Mouse (Mus musculus) lung, postnatal 0 days (tissue): ENCODE data around the gene Arhgef25. TPM values are rescaled to one million over a fixed set of nuclear protein-coding genes. Genes with fewer than 3 reads are reported as not detected.

Experiments used
- ATAC-seq: fragments of 200-750 bp; cut with Nextera tagmentation; 2 replicates; pipeline ENCODE4 v1.8.0; 2017; ENCODE audit warnings: moderate library complexity
- DNase-seq: peaks from one replicate; pipeline ENCODE4 v3.0.0-alpha.2; 2016; ENCODE audit warnings: low spot score
- H3K27ac ChIP-seq: fragments of 300-500 bp; sonication (generic); 2 replicates; pipeline ENCODE4 v1.5.1; 2014; ENCODE audit warnings: antibody characterized with exemption, mild to moderate bottlenecking, low read length, mixed read lengths
- H3K27me3 ChIP-seq: fragments of 300-500 bp; sonication (generic); replicated peaks from 2 replicates; pipeline ENCODE4 v1.6.1; 2014; ENCODE audit warnings: low read length, mixed read lengths; ENCODE audit not compliant: insufficient read depth
- H3K36me3 ChIP-seq: fragments of 300-500 bp; sonication (generic); 2 replicates; pipeline ENCODE4 v1.6.1; 2014; ENCODE audit warnings: low read length, mixed read lengths; ENCODE audit not compliant: insufficient read depth
- H3K4me1 ChIP-seq: fragments of 300-500 bp; sonication (generic); 2 replicates; pipeline ENCODE4 v1.6.1; 2014; ENCODE audit warnings: antibody characterized with exemption, low read depth, low read length, mixed read lengths; ENCODE audit not compliant: insufficient read depth
- H3K4me2 ChIP-seq: fragments of 300-500 bp; sonication (generic); replicated peaks from 2 replicates; pipeline ENCODE4 v1.6.1; 2014; ENCODE audit warnings: low read depth, mild to moderate bottlenecking, low read length, moderate library complexity, mixed read lengths
- H3K4me3 ChIP-seq: fragments of 300-500 bp; sonication (generic); 2 replicates; pipeline ENCODE4 v1.5.1; 2014; ENCODE audit warnings: low read depth, low read length
- H3K9ac ChIP-seq: fragments of 300-500 bp; sonication (generic); replicated peaks from 2 replicates; pipeline ENCODE4 v1.6.1; 2014; ENCODE audit warnings: low read depth, mild to moderate bottlenecking
- H3K9me3 ChIP-seq: fragments of 300-500 bp; sonication (generic); 2 replicates; pipeline ENCODE4 v1.6.1; 2016; ENCODE audit warnings: low read length, mixed read lengths
- CTCF ChIP-seq: IDR thresholded peaks from 2 replicates; pipeline ENCODE4 v1.5.1; 2016; ENCODE audit warnings: antibody characterized with exemption, mild to moderate bottlenecking
- EP300 ChIP-seq: IDR thresholded peaks from 2 replicates; pipeline ENCODE4 v1.6.1; 2016; ENCODE audit warnings: antibody characterized with exemption, mild to moderate bottlenecking, control low read depth
- WGBS: fragments of 180-500 bp; shearing (Covaris S2); extraction: QIAGEN DNeasy Blood & Tissue Kit; methylation state at CpG from one replicate; pipeline ENCODE4 v1.1.7; 2014; 5-methylcytosine and 5-hydroxymethylcytosine counted together
- polyA plus RNA-seq: library from polyadenylated mRNA; unstranded; fragments of >200 nt; fragmentation: Nextera tagmentation; extraction: Ambion mirVana; gene quantifications from 2 replicates; pipeline ENCODE4 v1.2.1, GENCODE M21; 2015

The Arhgef25 gene
- polyA plus RNA-seq, 1 experiment from 2014 or later = 27.9 TPM

GRCm38 (mm10) chr10:127160728-127161127 is 29.2 kb downstream of the Arhgef25 start:
- 58% methylated on average over 3 of the region's 3 CpGs for WGBS

GRCm38 (mm10) chr10:127160081-127160480 is 29.8 kb downstream of the Arhgef25 start:
- Histone ChIP-seq H3K27ac (no peak overlapping the region), H3K36me3 (no peaks in the 10 kb centered on the region), H3K4me1 (no peaks in the 10 kb centered on the region), H3K27me3 (peaks cover under 1% of the 10 kb centered on the region; the same call in 1 of the 2 replicates), H3K9ac (no peak overlapping the region), H3K9me3 (no peaks in the 10 kb centered on the region), H3K4me2 (no peak overlapping the region), H3K4me3 (no peak overlapping the region)
- DNase-seq (no peak), ATAC-seq (no peak)
- 76% methylated on average over 9 of the region's 9 CpGs for WGBS
- TF ChIP-seq EP300 (no peak), CTCF (no peak)

More at GRCm38 (mm10) chr10:127160728-127161127, 29.2 kb downstream of the Arhgef25 start:
- Histone ChIP-seq H3K36me3 (no peaks in the 10 kb centered on the region), H3K27ac (no peak overlapping the region), H3K4me1 (peaks cover 4% of the 10 kb centered on the region; the same call in 1 of the 2 replicates), H3K9me3 (no peaks in the 10 kb centered on the region), H3K27me3 (peaks cover 7% of the 10 kb centered on the region; the same call in 1 of the 2 replicates), H3K9ac (no peak overlapping the region), H3K4me2 (no peak overlapping the region), H3K4me3 (no peak overlapping the region)
- TF ChIP-seq CTCF = no peak
- TF ChIP-seq EP300 = no peak
- no peak for DNase-seq
- ATAC-seq = no peak

GRCm38 (mm10) chr10:127158471-127158870 is 31.4 kb downstream of the Arhgef25 start:
- no peak for ATAC-seq
- Histone ChIP-seq H3K4me2 (no peak overlapping the region), H3K27me3 (no peaks in the 10 kb centered on the region), H3K4me1 (no peaks in the 10 kb centered on the region), H3K27ac (no peak overlapping the region), H3K9ac (no peak overlapping the region), H3K36me3 (no peaks in the 10 kb centered on the region), H3K4me3 (no peak overlapping the region), H3K9me3 (no peaks in the 10 kb centered on the region)
- DNase-seq = no peak
- TF ChIP-seq EP300 (no peak), CTCF (no peak)
- WGBS = 48% methylated on average over 3 of the region's 3 CpGs

GRCm38 (mm10) chr10:127156511-127156910 is 33.4 kb downstream of the Arhgef25 start:
- H3K27ac ChIP-seq = no peak overlapping the region

GRCm38 (mm10) chr10:127156089-127156488 is 33.8 kb downstream of the Arhgef25 start:
- no peak overlapping the region for H3K4me2 ChIP-seq

More at GRCm38 (mm10) chr10:127156511-127156910, 33.4 kb downstream of the Arhgef25 start:
- Histone ChIP-seq H3K4me1 (no peaks in the 10 kb centered on the region), H3K36me3 (no peaks in the 10 kb centered on the region), H3K27me3 (no peaks in the 10 kb centered on the region), H3K9ac (no peak overlapping the region), H3K4me3 (no peak overlapping the region), H3K4me2 (no peak overlapping the region), H3K9me3 (no peaks in the 10 kb centered on the region)
- no peak for ATAC-seq
- no peak for DNase-seq
- no peak for TF ChIP-seq CTCF
- no peak for TF ChIP-seq EP300
- 44% methylated on average over 1 of the region's 1 CpGs for WGBS

GRCm38 (mm10) chr10:127154652-127155051 is 35.2 kb downstream of the Arhgef25 start:
- no peak overlapping the region for H3K4me2 ChIP-seq
- no peaks in the 10 kb centered on the region for H3K9me3 ChIP-seq
- no peak overlapping the region for H3K9ac ChIP-seq
- TF ChIP-seq CTCF (no peak), EP300 (no peak)
- H3K4me3 ChIP-seq = no peak overlapping the region
- no peak for DNase-seq
- H3K27me3 ChIP-seq = no peaks in the 10 kb centered on the region
- H3K4me1 ChIP-seq = no peaks in the 10 kb centered on the region
- 78% methylated on average over 5 of the region's 5 CpGs for WGBS
- H3K36me3 ChIP-seq = no peaks in the 10 kb centered on the region
- ATAC-seq = no peak
- H3K27ac ChIP-seq = no peak overlapping the region

More at GRCm38 (mm10) chr10:127156089-127156488, 33.8 kb downstream of the Arhgef25 start:
- H3K27ac ChIP-seq = no peak overlapping the region
- no peaks in the 10 kb centered on the region for H3K36me3 ChIP-seq
- H3K4me3 ChIP-seq = no peak overlapping the region
- WGBS = 43% methylated on average over 1 of the region's 1 CpGs
- no peaks in the 10 kb centered on the region for H3K27me3 ChIP-seq
- TF ChIP-seq EP300 (no peak), CTCF (no peak)
- ATAC-seq (no peak), DNase-seq (no peak)
- H3K9ac ChIP-seq = no peak overlapping the region
- H3K9me3 ChIP-seq = no peaks in the 10 kb centered on the region
- H3K4me1 ChIP-seq = no peaks in the 10 kb centered on the region

GRCm38 (mm10) chr10:127154241-127154640 is 35.6 kb downstream of the Arhgef25 start:
- no peaks in the 10 kb centered on the region for H3K36me3 ChIP-seq
- no peak overlapping the region for H3K4me2 ChIP-seq
- H3K9me3 ChIP-seq = no peaks in the 10 kb centered on the region
- TF ChIP-seq CTCF = no peak
- TF ChIP-seq EP300 = no peak
- no peak overlapping the region for H3K9ac ChIP-seq
- H3K27ac ChIP-seq = no peak overlapping the region
- 90% methylated on average over 2 of the region's 2 CpGs for WGBS
- H3K4me1 ChIP-seq = no peaks in the 10 kb centered on the region
- no peak for ATAC-seq
- no peak overlapping the region for H3K4me3 ChIP-seq
- no peak for DNase-seq
- no peaks in the 10 kb centered on the region for H3K27me3 ChIP-seq
